Mouse (Mus musculus) olfactory bulb, adult 2 months (tissue): ENCODE measurements around the gene Ksr2.

Experiments used
- CTCF ChIP-seq: fragments of 200-500 bp; IDR thresholded peaks from 2 replicates; pipeline ENCODE4 v1.5.1; 2012; ENCODE audit warnings: low read depth, mild to moderate bottlenecking, low read length, moderate library complexity; ENCODE audit not compliant: insufficient read depth
- POLR2A ChIP-seq: fragments of 200-500 bp; IDR thresholded peaks from 2 replicates; pipeline ENCODE4 v1.6.1; 2012; ENCODE audit warnings: mild to moderate bottlenecking, low read depth, low read length, moderate library complexity; ENCODE audit not compliant: insufficient read depth

DNA sequence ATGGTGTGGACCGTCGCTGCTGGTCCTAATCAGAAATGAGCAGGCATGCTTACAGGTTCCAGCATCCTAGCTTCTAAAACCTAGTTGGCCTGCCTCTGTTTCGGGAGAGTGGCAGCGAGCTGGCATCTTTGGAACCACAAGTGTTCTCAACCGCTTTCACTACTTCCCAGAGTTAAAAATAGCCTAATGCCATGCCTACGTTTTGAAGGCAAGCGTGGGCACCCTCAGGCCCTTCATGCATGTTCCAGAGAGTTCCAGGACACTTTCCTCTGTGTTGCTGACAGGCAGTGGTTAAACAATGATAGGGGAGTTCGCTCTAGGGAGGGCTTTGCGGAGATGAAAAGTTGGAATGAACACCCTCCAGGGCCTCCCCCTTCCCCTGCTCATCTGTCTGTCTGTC lies 303.3 kb downstream of the Ksr2 start:
- no peak for TF ChIP-seq POLR2A
- TF ChIP-seq CTCF = no peak
